Mouse (Mus musculus) brain, embryonic 14.5 days (tissue): Measurements from ENCODE around the gene Ift43.

Experiments
- CTCF ChIP-seq: fragments of 200-500 bp; IDR thresholded peaks from 2 replicates; pipeline ENCODE4 v1.5.1; 2012; ENCODE audit warnings: inconsistent platforms, mild to moderate bottlenecking, moderate library complexity, borderline replicate concordance; ENCODE audit not compliant: insufficient read depth, insufficient read length; ENCODE audit errors: extremely low read depth
- POLR2A ChIP-seq: fragments of 200-500 bp; IDR thresholded peaks from 2 replicates; pipeline ENCODE4 v1.6.1; 2012; ENCODE audit warnings: mild to moderate bottlenecking, inconsistent platforms, borderline replicate concordance; ENCODE audit not compliant: poor library complexity, insufficient read depth, insufficient read length, severe bottlenecking; ENCODE audit errors: extremely low read depth

GRCm38 (mm10) chr12:86106086-86106485, 23.7 kb downstream of the Ift43 start:
- TF ChIP-seq POLR2A: no peak
- TF ChIP-seq CTCF: no peak
